Mouse (Mus musculus): ENCODE data around the gene Mcm6.

DNA sequence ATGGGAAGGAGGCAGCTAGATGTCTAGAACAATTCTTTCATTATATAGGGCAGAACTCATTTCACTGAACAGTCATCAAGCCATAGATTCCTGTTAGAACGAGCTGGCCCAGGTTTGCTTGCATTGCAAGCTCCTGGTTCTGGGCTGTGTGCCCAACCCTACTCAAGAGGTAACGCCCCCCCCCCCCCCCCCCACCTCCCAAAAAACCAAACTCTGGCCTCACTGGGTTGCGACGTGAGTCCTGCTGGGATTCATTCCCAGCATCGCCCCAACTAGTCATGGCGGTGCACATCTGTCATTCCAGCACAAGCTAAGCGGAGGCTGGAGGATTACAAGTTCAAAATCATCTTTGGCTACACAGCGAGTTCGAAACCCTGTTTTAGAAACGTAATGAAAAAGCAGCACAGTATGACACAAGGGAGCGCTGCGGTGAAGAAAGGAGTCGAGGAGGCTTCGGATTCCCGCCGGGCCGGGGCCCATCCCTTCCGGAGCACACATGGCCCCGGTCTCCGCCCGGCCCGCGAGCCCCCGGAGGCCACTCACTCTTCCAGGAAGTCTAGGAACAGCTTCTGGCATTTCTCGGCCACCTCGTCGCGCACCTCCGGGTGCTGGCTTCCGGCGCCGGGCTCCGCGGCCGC lies 429 bp downstream of the Mcm6 start:
- TF ChIP-seq CTCF (IDR thresholded peaks at IDR 0.05; ENCODE audit: low read depth) (0 out of 2 replicates have a peak, but pooled peaks have one; percentile 10), EP300 (IDR thresholded peaks at IDR 0.05; ENCODE audit: low read depth) (no peak)
